Mouse (Mus musculus) right cerebral cortex, postnatal 36 days (tissue): ENCODE data around the gene Zfp445.
A peak's percentile ranks its signal among the peaks of the same experiment; 100 is the strongest.

Source experiments
- DNase-seq, 2 experiments: peaks; one replicate each; pipeline ENCODE4 v3.0.0; 2022; ENCODE audit warnings: low spot score in 2 of 2, mixed read lengths in 1 of 2

The Zfp445 gene

DNA sequence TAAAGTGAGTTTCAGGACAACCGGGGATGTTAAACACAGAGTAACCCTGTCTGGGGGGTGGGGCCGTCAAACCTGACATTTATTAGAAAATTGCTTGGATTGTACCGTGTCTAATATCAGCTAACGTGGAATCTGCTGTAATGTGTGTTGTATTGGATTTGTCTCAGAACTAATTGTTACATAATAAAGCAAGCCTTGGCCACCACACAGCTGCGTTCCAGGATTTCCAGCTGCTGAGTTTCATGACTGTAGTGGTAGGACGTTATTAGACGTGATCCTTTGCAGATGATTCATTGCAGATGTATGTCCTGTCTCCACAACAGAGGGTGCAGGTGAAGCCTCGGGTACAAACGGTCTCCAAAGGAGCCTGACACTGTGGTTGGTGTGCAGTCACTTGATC, 29.7 kb downstream of the Zfp445 start:
- no peak for DNase-seq

- no peak for DNase-seq
Measured at GRCm38 (mm10) chr9:122829826-122830380, 35.9 kb downstream of the Zfp445 start.

DNA sequence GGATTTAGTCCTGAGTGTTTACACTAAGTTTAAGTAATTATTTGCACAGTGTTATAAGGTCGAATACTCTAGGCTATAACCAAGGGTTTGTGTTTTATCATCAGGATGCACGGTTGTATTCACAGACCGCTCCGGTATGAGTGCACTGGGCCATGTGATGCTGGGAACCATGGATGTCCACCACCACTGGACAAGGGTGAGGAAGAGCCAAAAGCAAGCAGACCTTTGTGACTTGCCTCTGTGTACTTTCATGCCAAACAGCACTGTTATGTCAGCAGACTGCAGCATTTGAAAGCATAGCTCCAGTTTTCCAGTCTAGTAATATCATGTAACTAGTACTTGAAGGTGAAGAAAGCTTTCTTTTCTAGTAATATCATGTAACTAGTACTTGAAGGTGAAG, 39.1 kb downstream of the Zfp445 start:
- no peak for DNase-seq

DNA sequence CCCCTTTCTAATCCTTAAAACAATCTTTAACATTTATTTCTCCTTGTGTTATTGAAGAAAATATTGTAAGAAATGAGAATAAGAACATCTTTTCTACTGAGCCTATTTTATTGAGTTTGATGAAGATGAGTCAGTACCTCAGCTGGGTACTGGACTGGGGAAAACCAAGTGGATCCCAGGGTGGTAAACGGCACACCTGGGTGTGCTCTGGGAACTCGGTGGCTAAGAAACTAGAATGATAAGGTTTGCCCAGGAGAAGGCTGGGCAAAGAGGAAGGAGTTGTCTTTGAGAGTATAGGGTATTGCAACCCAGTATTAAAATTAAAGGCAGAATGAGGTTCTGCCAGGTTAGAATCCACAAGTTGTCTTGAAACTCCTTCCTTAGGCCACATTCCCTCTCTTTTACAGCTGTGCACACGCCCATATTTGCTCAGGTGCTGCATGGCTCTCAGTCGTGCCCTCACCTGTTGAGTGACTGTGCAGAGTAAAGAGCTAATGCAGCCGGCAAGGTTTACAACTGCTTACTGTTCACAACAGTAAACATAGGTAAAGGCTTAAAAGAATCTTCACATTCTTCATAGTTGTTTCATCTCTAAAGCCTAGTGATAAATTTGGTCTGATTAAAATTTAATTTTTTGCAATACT, 42.3 kb downstream of the Zfp445 start:
- no peak for DNase-seq

- DNase-seq, result no peak
Measured at GRCm38 (mm10) chr9:122815239-122815851, 50.5 kb downstream of the Zfp445 start.

GRCm38 (mm10) chr9:122814775-122815174, 51.0 kb downstream of the Zfp445 start:
- DNase-seq, result no peak

DNA sequence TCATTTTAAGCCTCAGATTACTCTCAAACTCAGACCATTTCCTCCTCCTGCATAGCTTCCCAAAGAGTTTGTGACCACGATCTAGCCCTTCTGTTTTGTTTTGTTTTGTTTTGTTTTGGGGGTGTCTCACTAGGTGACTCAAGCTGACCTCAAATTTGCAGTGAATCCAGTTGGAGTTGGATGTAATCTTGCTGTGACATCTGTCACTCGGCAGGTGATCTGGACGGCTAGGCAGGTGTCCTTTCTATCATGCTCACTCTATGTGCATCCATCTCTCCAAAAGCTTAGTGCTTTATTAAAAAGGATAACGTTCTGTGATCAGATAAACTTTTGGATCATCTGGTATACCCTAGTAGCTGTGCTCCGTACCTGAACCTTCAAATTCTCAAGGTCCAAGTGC, 53.4 kb downstream of the Zfp445 start:
- no peak for DNase-seq

- DNase-seq, result no peak
Measured at GRCm38 (mm10) chr9:122810212-122810611, 55.6 kb downstream of the Zfp445 start.

DNA sequence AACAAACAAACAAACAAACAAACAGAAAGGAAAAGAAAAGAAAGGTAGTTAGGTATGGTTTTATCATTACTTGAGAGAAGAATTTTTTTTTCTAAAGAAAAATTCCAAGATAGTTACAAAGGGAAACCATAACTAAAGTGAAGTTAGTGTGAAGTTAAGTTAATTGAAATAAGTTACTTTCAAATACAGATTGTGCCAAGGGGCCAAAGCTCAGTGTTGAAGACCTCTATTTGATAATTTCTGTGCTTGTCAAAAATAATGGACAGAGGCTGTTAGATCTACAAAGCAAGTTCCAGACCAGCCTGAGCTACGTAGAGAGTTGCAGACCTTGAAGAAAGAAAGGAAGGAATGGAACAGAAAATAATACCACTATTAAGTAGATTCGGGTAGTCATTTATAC, 58.6 kb downstream of the Zfp445 start:
- no peak for DNase-seq

DNA sequence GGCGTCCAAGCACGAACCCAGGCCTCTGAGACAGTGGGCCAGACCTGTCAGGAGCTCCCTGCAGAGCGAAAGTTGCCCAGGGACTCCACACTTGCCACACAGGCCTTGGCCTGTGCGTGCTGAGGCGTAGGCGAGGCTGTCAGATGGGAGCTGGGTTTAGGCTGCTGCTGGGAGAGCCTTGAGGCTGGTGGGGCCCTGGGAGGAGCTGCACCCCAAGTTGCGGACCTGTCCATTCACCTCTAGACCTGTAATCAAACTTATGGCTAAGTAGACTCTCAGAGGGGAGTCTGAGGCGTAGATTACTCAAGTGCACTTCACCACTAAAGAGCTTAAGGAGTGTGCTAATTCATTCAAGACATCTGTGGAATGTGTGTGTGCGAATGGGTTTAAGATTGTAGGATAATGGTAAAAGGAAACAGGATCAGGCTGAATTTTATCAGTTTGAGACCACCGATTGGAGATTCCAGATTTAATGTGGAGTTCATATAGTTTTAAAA, 59.9 kb downstream of the Zfp445 start:
- DNase-seq, result no peak

- DNase-seq, result peak; percentile 85 to 89
Measured at GRCm38 (mm10) chr9:122805053-122805844, 60.6 kb downstream of the Zfp445 start, which contains the start of gene Tcaim. Tcaim (plus strand) TSS chr9:122805539.
